Mouse (Mus musculus): ENCODE results near the gene Il33.
"Not testable (repeated sequence)": the region's sequence is repeated elsewhere in the genome, so short reads cannot be mapped to it uniquely, and the experiment has no call there.

Il33 gene

DNA sequence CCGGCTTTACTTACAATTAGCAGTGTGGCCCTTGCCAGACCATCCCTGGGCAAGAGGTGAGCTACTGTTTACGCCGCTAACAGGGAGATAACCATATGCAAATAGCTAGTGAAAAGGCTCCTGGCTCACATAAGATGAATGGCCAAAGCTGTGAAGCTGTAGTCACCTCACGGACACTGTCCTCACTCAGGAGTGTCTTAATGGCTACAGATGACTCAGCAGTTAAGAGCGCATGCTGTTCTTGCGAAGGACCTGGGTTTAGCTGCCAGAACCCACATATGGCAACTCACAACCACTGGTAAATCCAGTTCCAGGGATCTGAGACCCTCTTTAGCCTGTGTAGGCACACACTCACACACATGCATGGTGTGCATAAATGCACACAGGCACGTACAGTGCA lies 16.3 kb downstream of the Il33 start:
- DNase-seq = no peak

DNA sequence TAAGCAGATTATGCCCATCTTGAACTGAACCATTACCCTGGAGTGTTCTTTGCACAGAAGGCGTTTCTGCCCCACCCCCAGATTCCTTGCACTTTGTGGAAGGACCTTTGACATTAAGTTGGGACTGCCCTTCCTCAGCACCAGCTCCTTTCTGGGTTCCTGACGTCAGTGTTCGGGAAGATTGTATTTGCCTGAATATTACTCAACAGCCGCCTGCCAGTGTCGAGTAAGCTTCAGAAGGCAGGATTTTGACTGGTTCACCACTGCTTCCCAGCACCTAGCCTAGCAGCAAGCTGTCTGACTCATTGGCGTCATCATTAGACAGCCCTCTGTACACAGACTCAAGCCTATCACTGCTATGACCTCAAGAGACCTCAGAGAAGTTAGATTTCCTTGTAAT lies 17.4 kb downstream of the Il33 start:
- DNase-seq = no peak

DNA sequence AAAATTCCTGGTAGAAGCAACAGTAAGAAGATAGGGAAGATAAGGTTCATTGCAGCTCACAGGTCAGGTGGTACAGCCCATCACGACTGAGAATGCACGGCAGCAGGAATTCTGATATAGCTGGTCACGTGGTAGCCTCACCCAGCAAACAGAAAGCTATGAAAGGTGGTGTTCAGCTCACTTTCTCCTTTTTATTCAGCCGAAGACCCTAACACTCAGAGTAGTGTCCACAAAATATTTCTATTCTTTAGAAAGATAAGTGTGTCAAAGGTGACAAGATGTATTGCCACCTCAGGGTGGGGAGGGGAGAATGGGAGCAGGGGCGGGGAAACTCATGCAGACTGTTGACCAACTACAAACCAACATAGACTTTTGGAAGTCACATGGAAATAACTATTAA lies 19.5 kb downstream of the Il33 start:
- no peak for DNase-seq

DNA sequence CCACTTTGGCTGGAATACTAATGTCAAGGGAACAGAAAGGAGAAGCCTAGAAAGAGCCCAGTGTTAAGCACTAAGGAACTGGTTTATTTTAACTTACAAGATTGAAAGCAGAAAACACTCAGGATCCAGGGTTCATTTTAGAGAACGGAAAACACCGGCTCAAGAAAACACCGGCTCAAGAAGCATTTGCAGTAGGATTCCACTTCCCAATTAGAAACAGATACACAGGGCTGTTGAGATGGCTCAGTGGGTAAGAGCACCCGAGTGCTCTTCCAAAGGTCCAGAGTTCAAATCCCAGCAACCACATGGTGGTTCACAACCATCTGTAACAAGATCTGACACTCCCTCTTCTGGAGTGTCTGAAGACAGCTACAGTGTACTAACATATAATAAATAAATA lies 20.0 kb downstream of the Il33 start:
- DNase-seq = not testable (repeated sequence)

DNA sequence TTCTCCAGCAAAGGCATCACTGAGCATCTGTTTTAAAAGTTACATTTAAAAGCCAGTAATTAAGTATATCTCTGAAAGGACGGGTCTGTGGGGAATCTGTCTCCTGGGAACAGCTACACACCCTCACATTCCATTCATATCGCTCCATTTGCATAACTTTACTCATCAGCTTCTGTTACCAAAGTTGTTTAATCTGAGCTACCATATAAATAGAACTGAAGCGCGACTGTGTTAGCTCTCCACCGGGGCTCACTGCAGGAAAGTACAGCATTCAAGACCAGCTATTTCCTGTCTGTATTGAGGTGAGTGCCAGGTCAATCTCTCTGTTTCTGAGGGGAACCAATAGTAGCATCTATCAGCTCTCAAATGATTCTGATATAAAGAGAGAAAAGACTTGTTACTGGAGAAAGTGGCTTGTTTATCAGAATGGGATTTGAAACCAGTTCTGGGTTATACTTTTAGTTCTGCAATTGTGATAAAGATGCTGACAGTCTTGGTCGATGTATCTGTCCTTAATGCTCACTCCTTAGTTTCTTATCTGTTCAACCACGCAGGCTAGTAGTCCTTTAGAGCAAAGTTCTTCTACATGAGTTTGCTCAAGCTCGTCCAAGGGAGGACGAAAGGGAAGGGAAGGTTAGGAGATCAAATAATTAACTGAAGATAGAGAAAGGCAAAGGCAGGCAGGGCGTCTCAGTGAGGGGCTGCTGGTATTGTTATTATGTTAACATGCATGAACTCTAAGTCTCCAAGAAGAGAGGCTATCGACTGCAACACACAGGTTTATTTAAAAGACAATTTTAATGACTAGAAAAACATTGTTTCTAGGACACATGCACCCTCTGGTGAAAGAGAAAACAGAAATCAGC lies 20.9 kb downstream of the Il33 start:
- no peak for DNase-seq

- no peak for DNase-seq
Measured at GRCm38 (mm10) chr19:29946423-29946716, 21.5 kb downstream of the Il33 start.

DNA sequence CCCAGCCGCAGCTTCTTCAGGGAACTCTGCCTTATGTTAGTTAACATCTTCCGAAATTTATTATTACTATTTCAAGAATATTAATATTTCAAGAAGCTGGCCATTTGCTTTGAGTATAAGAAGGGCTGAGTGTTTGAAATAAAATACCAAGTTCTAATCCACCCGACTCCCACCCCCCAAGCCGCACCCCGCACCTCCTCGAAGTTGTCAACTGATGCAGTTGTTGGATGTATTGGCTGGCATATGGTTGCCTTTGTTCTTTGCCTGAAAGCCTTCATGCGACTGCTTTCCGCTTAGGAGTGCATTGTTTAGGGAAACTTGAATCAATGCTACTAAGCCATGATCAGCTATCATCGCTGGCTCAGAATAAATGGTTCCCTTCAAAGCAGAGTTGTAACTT lies 22.1 kb downstream of the Il33 start:
- no peak for DNase-seq

- peak; percentile 43 for DNase-seq
Measured at GRCm38 (mm10) chr19:29947891-29948801, 23.2 kb downstream of the Il33 start.

- no peak for DNase-seq
Measured at GRCm38 (mm10) chr19:29952538-29952937, 27.6 kb downstream of the Il33 start.

GRCm38 (mm10) chr19:29953833-29954232 lies 28.9 kb downstream of the Il33 start:
- no peak for DNase-seq

GRCm38 (mm10) chr19:29955454-29955853 lies 30.5 kb downstream of the Il33 start:
- DNase-seq = no peak

- no peak for DNase-seq
Measured at GRCm38 (mm10) chr19:29960906-29961305, 36.0 kb downstream of the Il33 start.

GRCm38 (mm10) chr19:29961842-29962241 lies 36.9 kb downstream of the Il33 start:
- no peak for DNase-seq

GRCm38 (mm10) chr19:29963598-29964092 lies 38.7 kb downstream of the Il33 start:
- DNase-seq = no peak

- DNase-seq = no peak
Measured at GRCm38 (mm10) chr19:29967960-29968359, 43.0 kb downstream of the Il33 start.

DNA sequence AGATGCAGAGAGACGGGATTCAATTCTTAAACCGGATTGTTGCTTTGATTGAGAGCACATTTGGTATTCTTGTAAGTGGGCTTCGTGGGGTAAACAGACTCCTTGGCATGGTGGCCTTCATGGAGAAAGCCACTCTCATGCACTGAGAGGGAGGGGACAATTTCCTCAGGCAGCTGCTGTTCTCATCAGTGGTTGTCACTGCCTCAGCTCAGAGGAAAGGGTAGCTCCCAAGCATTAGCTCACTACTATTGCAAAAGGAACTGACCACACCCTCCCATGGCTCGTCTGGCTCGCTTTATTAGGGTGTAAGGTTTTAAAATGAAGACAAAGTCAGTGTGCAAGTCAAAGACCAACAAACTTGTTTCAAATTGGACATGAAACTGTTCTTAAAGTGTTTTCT lies 48.5 kb downstream of the Il33 start:
- no peak for DNase-seq

DNA sequence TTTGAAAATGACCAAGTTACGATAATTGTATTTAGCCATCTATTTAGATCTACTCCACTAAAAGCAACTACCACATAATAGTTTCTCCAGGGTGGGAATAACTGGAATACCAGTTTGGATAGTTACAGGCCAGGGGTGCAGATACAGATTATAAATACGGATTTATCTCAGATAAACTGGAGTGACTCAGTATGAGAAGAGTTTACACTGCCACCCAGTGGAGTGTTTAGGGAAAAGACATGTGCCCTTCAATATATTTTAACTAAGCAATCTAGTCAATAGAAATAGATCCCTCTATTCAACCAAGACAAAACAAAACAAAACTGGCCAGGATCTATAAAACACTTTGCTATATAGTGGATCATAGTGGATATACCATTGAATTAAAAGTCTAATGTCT lies 53.9 kb downstream of the Il33 start:
- no peak for DNase-seq

DNA sequence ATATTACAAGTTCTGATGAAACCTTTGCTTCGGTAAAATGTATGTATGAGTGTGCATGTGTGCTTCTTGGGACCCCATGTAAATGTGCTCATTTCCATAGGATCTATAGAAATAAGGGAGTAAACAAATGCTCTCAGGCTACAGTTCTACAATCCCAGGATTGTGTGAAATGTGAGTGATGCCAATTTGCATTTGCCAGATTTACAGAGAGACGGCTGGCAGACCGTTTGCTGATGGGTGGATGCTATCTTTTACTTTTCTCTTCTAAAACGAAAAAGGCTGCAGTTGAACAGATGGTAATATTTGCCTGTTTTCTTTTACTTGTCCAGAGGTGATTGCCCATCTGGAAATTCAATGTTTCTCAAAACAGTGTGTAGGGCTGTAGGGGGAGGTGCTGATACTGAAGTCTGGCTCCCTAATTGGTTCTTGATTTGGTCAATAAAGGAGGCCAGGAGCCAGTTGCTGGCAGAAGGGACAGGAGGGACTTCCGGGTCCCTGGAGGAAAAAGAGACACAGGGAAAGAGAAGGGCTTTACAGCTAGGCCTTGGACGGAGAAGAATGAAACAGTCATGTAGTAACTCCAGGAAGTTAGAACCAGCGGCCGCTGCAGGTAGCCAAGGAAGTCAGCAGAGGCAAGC lies 54.7 kb downstream of the Il33 start:
- no peak for DNase-seq

- no peak for DNase-seq
Measured at GRCm38 (mm10) chr19:29984208-29985005, 59.5 kb downstream of the Il33 start.

DNA sequence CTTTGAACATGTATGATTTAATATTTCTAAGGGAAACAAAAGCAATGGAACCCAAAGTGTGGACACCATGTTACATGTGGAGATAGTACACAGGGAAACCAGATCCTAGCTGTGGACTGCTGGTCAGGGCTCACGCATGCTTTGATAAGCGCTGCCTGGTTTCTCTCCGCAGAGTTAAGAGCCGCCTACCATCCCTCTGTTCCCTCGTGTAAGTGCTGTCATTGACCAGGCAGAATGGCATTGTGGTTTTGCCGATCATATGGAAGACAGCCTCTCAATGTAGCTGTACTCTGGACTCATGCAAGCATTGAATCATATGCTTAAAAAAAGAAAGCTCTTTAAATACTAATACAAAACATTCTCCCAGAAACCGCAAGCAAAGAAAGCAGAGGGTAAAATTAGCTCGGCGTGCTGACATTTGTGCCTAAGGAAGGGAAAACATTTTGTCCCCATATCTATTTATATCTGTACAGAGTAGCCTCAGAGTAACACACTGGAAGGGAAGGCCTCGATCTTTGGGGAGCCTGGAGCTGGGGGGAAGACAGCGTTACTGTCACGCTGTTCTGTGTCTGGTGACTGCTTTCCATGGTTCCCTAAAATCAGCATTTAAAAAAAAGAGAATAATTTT lies 61.7 kb downstream of the Il33 start:
- no peak for DNase-seq

GRCm38 (mm10) chr19:30000406-30001365 lies 75.8 kb downstream of the Il33 start:
- DNase-seq = no peak

All from right cerebral cortex, postnatal 25 days (tissue).